Mouse (Mus musculus): ENCODE measurements around the gene Trf.

DNA sequence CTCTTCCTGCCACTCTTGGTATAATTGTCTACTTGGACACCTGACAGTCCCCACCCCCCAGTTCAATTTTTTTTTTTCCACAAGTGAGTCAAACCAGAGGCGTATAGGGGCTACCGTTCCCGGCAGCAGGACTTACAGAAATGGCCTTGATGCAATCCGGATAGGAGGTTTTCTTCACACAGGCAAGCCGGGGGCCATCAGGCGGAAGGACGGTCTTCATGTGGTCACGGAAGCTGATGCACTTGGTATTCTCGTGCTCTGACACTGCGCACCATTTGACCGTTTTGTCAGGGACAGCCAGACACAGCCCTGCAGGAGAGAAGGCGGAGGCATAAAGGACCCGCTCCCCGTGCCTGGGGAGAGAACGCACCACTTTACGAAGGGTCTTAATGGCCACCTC is 2.5 kb downstream of the Trf start:
- TF ChIP-seq POLR2A (IDR thresholded peaks at IDR 0.05; ENCODE audit: extremely low read depth, insufficient read depth, low read length) (0 out of 2 replicates have a peak, but pooled peaks have one; percentile 25), CTCF (IDR thresholded peaks at IDR 0.05; ENCODE audit: low read depth, low read length) (no peak)
